Mouse (Mus musculus) lung, adult 10 weeks (tissue): ENCODE measurements around the gene Sacm1l. TPM values are rescaled to one million over a fixed set of nuclear protein-coding genes. Genes with fewer than 3 reads are reported as not detected.

ENCODE experiments used
- polyA plus RNA-seq: library from polyadenylated mRNA; stranded (reverse); fragments of 350-450 nt; fragmentation: Illumina TruSeq; extraction: RNeasy Lipid Tissue Mini Kit (QIAGEN cat#74804); gene quantifications from one replicate; pipeline ENCODE4 v1.2.3, GENCODE M21; 2014; ENCODE audit warnings: low read depth, low replicate concordance; ENCODE audit not compliant: insufficient read depth

Sacm1l gene
- polyA plus RNA-seq, result 24.3 TPM

DNA sequence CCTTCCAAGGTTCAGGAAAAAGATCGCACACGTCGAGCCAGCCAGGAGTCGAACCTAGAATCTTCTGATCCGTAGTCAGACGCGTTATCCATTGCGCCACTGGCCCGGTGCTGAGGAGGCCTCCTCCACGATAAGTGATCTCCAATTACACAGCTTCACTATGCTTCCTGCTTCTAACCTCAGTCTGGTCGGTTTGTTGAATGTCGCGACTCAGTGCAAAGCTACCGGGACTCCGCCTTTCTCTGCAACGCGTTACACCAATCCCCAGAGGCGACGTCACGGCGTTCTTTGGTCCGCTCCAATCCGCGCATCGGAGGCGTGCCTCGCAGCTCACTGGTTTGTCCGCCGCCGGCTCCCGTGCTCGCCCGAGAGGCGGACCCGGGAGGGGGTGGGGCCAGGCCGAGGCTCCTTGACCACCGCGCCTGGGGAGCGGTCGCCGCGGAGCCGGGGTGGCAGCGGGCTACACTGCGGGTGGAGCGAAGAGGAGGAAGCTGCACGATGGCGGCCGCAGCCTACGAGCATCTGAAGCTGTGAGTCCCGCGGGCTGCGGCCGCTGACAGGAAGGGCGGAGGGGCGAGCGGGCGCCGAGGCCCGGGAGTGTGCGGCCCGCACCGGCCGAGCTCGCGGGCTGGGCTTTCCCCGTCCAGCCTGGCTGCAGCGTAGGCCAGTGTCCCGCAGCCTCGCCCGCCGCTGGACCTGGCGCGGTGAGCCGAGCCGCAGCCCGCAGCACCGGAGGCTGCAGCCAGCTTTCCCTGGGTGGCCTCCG lies at the start of gene Sacm1l:
Gene Sacm1l, plus strand, starts transcription at position 368 of the 766 bp plus-strand sequence.

DNA sequence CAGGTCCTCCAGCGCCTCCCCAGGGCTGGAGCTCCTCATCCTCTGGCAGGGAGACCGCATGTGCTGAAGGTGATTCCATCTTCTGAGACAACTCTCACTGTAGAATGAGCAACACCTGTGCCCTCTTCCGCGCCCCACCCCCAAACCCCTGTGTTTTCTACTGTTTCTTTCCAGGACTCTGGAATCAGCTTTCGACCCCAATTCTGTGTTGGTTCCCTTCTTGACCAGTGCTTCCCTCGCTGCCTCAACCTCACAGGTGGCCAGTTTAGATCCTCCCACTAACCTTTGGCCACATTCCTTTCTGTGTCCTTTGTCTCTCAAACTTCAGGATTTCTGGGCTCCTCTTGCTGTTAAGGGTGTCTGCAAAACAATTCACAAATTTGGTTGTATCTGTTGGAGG lies 102.7 kb downstream of the Sacm1l start, which contains the start of gene Slc6a20b:
Gene Slc6a20b, minus strand, starts transcription at position 285 of the 400 bp plus-strand sequence.

Other genes starting within 250 kb of the Sacm1l start
- 476 TPM for gene Lars2, start 162.8 kb upstream of the Sacm1l start, polyA plus RNA-seq
- 18.0 TPM for gene Limd1, start 51.1 kb upstream of the Sacm1l start, polyA plus RNA-seq
- gene Slc6a20b, start 102.8 kb downstream of the Sacm1l start, polyA plus RNA-seq, result not detected
- 1.1 TPM for gene Ccr9, start 148.7 kb downstream of the Sacm1l start, polyA plus RNA-seq
- gene Slc6a20a, start 149.1 kb downstream of the Sacm1l start, polyA plus RNA-seq, result 1.4 TPM
- 17.2 TPM for gene Lztfl1, start 187.9 kb downstream of the Sacm1l start, polyA plus RNA-seq